Mouse (Mus musculus) urinary bladder, adult 18-20 months (tissue): ENCODE results near the gene Suds3.
A peak's percentile ranks its signal among the peaks of the same experiment; 100 is the strongest.

Experiments
- DNase-seq, 2 experiments: peaks; one replicate each; pipeline ENCODE4 v3.0.0; 2022; ENCODE audit warnings: low spot score in 2 of 2, mixed read lengths in 2 of 2

Suds3 gene

DNA sequence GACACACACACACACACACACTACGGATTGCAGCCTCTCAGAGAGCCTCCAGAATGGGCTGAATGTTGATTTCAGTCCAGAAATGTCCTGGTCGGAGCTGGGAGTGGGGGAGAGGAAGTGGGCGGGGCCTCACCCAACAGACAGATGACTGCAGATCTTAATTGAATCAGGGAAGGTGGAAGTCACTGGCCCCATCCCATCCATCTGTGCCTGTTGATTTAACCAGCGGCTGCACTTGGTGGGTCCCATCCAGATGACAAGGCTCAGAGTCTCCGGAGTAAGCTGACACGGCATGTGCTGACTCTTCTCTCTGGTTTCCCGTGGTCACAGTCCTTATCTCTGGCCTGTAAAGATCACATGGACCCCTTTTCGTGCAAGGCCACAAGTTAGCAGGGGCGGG, 20.0 kb upstream of the Suds3 start:
- no peak for DNase-seq

DNA sequence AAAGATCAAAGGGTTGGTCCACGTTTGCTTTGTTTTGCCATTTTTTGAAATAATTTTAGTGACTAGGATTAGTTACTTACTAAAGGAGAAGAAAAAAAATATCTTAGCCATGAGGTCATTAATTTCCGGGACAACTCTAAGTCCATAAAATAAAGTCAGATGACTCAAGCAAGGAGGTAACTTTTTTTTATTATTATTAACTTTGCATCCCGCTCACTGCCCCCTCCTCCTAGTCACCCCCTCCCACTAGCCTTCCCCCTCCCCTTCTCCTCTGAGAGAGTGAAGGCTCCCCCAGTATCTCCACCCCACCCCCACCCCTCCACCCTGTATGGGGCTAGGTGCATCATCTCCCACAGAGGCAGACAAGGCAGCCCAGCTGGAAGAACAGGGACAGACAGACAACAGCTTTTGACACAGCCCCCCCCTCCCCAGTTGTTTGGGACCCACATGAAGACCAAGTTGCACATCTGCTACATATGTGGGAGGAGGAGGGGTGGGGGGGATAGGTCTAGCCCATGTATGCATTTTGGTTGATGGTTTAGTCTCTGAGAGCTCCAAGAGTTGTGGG, 19.1 kb upstream of the Suds3 start:
- no peak for DNase-seq

DNA sequence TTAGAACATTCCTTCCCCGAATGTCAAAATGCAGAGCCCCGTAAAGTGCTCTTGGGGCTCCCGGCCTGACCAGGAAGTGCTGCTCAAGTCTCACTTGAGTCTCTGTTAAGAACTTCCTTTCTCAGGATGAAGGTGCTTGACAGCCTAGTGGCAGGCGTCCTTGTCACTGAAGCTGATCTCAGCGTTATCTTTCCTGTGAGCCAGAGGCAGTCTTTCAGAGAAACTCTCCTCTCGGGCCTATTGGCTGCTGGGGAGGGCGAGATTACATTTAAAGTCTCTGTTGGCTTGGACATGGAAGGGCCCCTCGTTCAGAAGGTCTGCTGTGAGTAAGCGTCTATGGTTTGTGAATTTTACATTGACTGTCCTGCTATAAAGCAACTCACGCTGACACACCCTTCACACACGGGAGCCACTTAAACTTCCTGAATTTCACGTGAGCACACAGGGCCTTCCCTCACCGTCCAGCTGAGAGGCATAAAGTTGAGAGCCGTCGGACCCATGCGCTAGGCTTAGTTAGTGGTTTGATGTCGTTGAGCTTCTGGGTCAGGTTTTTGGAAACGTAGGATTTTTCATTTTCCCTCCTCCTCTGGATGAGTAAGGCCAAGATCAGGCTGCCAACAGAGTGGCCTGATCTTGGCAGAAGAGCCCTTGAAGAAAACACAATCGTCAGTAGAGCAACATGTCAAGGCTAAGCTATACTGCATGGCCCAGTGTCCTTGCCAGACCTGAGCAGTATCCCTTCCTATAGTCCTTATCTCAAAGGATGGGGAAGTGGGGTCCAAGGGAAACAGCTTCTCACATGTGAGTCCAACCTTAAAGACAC, 18.4 kb upstream of the Suds3 start:
- DNase-seq, result no peak

DNA sequence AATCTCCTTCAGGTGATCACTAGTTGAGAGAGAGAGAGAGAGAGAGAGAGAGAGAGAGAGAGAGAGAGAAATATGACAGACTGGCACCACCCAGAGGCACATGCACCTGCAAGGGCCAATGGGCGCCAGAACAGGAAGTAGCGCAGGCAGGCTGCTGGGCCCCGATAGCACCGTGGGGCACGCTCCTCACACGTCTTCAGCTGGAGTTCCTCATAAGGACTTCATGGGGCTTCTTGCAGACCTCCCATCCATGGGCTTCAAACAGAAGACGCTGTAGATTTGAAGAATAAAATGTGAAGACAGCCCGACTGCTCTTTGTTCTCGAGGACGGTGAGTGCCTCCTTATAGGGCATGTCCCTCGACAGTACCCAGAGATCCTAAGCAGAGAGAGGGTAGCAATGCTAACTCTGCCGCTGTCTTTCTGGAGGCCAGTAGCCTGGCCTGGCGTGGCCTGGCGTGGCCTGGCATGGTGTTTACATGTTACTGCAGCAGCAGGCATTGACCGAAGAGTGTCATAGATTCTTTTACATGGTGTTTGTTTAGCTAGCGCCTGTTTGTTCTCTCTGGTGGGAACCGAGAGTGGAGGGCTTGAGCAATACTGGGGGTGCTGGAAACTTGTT, 17.6 kb upstream of the Suds3 start:
- DNase-seq, result peak in 1 of 2 experiments; percentile 31

DNA sequence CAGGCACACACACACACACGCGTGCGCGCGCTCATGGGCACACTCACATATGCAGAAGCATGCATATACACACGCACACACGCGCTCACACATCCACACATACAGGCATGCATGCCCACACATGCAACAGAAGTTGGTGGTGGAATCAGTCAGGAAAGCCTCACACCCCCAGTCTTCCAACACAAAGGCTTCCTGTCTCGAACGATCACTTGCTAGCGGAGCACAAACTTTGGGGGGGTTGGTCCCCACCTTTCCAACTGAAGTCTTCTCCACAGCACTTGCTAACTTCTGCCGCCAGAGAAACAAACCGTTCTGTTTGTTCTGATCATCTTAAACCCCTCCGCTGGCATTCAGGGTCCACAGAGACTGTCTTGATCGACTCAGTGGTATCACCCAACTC, 14.8 kb upstream of the Suds3 start:
- no peak for DNase-seq

DNA sequence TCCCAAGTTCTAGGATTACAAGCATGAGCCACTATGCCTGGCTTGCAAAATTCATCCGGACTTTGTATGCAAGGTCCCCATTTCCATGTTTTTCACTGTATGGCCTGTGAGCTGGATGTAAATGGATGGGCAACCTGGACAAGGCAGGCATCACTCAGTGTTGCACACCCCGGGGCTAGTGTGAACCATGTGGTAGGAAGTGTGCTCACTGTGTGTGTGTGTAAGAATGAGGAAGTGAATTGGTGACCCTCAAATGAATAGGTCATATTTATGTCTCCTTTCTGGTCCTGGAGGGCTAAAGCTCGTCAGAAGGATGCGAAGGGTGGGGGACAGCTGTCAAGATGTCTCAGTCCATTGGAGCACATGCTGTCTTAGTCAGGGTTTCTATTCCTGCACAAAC, 11.1 kb upstream of the Suds3 start:
- no peak for DNase-seq

DNA sequence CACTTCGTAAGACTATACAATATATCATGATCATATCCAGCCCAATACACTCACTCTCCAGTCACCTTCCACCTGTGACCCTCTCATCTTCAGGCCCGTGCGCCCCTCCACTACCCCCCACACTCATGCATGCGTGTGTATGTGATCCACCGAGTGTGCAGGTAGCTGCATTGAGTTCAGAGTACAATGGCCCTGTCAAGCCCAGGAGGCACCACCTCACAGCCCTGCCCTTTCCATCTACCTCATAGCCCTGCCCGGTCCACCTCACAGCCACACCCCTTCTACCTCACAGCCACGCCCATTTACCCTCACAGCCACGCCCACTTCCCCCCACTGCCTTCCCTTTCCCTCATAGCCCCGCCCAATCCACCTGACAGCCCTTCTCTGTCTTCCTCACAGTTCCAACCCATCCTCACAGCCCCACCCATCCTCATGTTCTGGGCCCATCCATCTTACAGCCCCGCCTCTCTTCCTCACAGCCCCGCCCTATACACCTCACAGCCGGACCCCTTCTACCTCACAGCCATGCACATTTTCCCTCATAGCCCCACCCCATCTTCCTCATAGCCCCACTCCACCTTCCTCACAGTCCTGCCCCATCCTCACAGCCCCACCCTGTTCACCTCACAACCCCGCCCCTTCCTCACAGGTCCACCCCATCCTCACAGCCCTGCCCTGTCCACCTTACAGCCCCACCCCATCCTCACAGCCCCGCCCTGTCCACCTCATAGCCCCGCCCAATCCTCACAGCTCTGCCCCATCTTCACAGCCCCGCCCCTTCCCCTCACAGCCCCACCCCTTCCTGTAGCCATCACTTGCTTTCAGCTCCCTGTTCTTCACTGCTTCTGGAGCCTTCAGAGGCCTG, 9.8 kb upstream of the Suds3 start:
- DNase-seq, result no peak

DNA sequence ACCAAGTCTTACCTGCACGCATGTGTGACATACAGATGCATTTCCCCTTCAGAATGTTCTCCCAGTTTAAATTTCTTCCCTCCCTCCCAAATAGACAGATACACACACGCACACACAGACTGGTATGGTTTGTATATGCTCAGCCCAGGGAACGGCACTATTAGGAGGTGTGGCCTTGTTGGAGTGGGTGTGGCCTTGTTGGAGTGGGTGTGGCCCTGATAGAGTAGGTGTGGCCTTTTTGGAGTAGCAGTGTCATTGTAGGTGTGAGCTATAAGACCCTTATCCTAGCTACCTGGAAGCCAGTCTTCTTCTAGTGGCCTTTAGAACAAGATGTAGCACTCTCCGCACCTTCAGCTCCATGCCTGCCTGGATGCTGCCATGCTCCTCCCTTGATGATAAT, 7.9 kb upstream of the Suds3 start:
- no peak for DNase-seq

DNA sequence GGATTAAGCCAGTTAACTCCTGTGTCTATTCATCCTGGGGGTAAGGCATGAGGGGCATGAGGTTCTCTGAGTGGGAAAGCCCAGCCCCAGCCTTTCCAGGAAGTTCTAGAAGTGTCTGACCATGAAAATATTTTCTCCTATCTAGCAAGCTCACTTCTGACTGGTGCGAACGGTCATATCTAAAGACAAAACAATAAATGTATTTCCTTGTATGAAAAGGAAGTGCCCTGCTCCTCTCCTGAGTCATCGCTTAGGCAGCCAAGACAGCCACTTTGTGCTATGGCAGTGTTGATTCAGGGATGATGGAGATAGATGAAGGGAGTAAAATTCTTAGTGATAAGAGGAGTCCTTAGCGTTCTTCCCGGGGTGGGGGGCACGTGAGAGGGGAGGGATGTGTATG, 7.2 kb upstream of the Suds3 start:
- DNase-seq, result no peak

DNA sequence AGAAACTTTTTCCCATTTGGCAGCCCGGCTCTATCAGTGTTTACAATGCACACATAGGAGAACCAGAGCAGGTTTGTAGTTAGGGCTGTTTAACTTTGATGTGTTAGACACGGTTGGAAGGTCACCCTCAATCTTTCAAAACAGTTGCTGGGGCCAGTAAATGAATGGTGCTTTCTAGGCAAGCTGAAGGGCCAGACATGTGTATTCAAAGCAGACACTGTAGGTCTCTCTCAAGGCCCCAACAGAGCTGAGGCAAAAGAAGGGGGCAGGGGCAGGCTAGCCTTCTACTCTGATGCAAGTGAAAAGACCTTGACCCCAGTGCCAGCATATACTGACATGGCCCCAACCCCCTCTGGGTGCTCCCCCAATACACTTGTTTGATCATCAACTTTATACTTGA, 5.7 kb upstream of the Suds3 start:
- no peak for DNase-seq

DNA sequence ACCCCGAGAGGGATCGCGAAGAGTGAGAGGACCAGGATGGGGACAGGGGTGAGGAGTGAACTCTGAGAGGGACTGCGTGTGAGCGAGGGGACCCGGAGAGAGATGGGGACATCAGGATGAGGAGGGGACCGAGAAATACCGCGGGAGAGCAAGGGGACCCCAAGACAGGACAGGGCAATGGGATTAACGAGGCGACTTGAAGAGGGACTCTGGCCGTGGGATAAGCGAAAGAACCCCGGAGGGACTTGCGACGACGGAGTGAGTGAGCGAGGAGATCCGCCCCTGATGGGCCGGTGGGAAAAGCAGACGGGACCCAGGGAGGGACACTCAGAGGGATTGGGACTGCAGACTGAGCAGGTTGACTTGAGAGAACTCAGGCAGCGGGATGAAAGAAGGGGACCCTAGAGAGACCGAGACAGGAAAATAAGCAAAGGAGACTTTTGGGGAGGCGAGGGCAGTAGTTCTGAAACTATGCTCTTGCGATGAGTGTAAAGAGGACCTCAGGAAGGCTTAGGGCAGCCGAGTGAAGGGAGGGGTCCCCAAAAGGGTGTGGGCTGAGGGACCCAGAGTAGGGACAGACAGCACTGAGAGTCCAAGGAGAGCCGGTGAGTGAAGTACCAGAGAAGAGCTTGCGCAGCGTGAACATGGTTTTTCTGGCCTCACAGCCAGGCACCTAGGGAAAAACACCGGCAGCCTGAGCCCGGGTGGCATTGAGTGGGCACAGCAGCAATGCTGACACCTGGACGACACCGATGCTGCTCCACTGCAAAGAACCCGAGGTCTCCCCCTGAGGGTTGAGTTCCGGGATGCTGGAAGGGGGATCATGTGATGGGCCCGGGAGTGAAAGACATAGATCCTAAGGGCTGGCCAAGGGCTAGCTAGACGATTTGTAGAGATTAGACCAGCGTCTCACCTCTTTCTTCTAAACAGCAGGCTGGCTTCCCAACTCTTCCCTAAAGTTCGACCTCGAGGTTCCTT, 4.9 kb upstream of the Suds3 start:
- peak in 1 of 2 experiments; percentile 44 for DNase-seq

DNA sequence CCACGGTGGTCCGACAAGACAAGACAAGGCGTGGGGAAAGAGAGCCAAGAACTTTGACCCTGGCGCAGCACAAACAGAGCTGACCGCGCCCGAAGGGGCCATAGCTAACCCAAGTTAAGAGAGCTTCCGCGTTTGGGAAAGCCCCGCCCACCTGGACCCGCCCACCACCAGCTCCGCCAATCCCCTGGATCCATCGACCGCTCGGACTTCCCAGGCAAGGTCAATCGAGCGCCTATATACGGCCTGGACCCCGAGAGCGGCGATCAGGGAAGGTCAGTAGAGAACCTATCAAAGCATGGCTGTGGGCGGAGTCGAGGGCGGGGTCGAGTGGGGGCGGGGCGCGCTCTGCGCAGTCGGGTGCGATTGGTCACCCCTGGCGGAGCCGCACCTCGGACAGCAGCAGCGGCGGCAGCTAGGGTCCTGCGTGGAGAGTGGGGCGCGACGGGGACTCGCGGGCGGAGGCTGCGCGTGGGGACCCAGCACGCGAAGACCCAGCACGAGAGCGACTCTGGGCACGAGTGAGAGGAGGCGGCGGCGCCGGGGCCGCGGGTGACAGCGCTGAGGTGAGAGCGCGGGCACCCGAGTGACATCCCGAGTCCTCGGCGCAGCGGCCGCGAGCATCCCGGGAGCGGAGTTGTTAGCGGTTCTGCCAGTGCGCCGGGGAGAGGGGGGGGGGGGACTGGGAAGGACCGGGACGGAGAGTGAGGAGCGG, 4.0 kb upstream of the Suds3 start, which contains the start of gene Taok3:
Taok3 (plus strand) TSS at position 353 of the 712 bp plus-strand sequence.
- DNase-seq, result peak; percentile 99

DNA sequence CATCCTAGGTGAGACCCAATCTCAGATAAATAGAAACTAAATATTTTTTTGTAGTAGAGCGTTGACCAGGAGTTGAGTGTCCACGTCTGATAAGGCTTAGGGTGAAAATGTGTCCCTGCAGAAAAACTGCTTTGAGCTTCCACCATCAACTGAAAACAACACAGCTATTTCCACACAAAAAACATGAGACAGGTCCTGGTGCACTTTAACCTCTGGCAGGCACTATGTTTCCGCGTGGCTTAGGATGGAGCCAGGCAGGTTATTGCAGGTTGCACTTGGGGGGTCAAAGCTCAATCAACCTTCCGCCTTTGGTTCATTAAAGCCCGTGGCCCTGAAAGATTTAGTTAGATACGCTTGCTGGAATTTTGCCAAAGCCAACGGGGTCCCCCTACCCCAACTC, 2.9 kb upstream of the Suds3 start:
- no peak for DNase-seq

DNA sequence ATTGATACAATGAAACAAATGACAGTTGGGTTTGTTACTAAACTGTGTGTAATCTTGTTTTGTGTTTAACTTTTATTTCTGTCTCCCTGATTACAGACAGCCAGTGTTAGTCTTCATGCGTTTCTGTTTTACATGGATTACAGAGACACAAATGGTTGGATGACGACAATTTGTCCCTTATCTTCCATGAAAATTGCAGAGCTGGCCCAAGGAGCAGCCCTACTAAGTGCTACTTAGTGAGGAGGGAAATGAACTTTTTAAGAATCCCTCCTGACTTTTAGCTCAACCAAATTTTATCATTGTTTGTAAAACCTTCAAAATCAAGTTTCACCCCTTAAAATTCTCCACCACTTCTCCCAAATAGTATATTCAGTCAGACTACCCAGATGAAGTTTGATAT, 2.3 kb upstream of the Suds3 start:
- no peak for DNase-seq

DNA sequence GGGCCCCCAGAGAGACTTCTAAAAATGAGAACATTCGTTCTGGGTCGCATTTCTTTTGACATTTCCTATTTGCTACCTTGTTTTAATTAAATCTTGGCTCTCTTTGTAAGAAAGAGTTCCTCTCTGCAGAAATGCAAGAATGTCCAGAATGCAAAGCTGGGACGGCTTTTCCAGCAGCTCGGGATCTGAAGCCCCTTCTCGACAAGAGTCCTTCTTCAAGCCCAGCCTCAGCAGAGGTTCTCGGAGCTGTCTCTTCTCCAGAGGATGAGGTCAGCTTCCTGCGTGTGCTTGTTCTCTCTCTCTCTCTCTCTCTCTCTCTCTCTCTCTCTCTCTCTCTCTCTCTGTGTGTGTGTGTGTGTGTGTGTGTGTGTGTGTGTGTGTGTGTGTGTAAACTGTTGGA, 1.8 kb upstream of the Suds3 start:
- no peak for DNase-seq

DNA sequence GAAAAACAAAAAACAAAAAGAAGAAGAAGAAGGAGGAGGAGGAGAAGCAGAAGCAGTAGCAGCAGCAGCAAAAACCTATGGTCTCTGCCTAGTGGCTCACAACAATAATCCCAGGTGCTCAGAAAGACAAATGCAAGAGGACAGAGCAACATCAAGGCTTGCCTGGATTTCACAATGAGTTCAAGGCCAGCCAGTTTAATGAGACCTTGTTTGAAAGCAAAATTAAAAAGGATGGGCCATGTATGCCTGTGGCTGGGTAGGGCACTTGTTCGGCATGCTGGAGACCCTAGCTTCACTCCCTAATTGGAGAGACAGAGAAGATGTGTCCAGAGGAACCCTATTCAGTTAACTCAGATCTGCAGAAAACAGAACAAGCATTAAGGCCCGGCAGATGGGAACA, 1.3 kb upstream of the Suds3 start:
- no peak for DNase-seq

DNA sequence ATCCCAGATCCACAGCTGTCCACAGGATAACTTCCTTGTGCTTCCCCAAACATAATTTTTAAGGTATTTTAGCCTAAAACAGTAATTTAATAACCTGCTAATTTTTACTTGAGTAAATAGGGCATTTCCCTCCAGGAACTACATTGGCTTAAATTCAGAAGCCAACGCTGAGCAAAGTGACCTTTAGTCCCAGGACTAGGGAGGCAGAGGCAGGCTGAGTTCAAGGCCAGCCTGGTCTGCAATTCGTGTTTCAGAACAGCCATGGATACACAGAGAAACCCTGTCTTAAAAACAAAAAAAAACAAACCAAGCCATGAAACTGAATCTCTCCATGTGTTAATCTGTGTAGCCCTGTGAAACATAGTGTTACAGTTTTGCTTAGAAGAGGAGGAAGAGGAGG, 747 bp upstream of the Suds3 start:
- DNase-seq, result no peak

DNA sequence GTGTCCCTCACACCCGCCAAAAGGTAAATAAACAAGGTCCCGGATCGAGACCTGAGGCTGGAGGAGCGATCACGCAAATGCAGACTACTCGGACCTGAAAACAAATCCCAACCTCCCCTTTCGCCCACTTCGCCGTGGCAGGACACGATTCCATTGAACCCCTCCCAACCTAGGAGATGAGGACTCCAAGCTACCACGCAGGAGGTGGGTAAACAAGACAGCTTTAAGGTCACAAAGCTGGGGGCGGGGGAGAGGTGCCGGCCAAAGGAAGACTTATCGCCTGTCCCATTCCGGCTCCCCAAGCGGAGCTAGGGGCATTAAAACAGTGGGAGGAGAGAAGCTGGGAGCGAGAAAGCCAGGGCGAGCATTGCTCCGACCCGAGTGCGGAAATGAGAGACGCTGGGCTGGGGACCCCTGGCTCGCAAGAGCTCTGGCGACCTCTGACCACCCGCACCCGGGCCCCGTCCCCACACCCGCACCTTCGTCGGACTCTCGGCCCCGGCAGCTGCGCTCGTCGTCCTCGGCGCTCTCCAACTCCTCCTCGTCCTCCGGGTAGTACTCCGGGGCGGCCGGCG, 633 bp downstream of the Suds3 start:
- peak in 1 of 2 experiments; percentile 53 for DNase-seq

DNA sequence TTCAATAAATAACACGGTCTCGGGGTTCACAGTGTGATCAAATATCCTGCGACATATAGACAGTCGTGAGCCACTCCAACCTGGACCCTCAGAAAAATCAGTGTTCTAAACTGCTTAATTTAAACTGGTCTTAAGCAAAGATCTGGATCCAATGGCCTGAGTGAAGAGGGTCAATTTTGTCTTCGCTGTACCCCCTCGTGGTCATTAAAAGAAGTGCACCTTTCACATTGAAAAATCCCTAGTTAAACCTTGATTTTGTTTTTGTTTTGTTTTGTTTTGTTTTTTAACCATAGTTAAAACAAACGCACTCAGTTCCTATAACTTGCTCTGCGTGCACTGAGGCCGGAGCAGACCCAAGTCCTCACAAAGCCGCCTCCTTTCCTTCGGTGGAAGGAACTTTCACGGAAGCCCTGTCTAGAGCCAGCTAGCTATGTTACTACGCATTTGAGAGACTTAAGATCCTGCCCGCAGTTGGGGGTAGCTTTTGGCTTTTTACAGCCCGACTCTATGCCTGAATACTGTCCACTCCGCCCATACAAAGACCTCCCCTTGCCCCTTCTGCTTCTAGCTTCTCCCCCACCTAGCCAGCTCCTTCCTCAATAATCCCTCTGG, 1.2 kb downstream of the Suds3 start:
- DNase-seq, result peak in 1 of 2 experiments; percentile 46
